Mouse (Mus musculus) E14TG2a.4 (cell line): Measurements from ENCODE around the gene Btg2.

Experiments
- H3K27me3 ChIP-seq: 2 replicates; pipeline ENCODE4 v1.6.1; 2014; ENCODE audit warnings: low read length, control low read depth; ENCODE audit not compliant: insufficient read depth
- H3K36me3 ChIP-seq: 2 replicates; pipeline ENCODE4 v1.6.1; 2014; ENCODE audit warnings: low read length, control low read depth; ENCODE audit not compliant: insufficient read depth
- H3K4me1 ChIP-seq: replicated peaks from 2 replicates; pipeline ENCODE4 v1.6.1; 2014; ENCODE audit warnings: low read depth, low read length, control low read depth
- H3K4me3 ChIP-seq: replicated peaks from 2 replicates; pipeline ENCODE4 v1.5.1; 2014; ENCODE audit warnings: mild to moderate bottlenecking, low read length
- H3K9me3 ChIP-seq: 2 replicates; pipeline ENCODE4 v1.6.1; 2014; ENCODE audit warnings: low read length, control low read depth
- CTCF ChIP-seq: conservative IDR thresholded peaks from 2 replicates; pipeline ENCODE4 v1.5.1; 2014; ENCODE audit warnings: low read length
- NANOG ChIP-seq: IDR thresholded peaks from 2 replicates; pipeline ENCODE4 v1.6.1; 2014; ENCODE audit warnings: borderline replicate concordance, low read length, mixed read lengths
- POU5F1 ChIP-seq: IDR thresholded peaks from 2 replicates; pipeline ENCODE4 v1.6.1; 2014; ENCODE audit warnings: low read length, borderline replicate concordance

Btg2 gene

DNA sequence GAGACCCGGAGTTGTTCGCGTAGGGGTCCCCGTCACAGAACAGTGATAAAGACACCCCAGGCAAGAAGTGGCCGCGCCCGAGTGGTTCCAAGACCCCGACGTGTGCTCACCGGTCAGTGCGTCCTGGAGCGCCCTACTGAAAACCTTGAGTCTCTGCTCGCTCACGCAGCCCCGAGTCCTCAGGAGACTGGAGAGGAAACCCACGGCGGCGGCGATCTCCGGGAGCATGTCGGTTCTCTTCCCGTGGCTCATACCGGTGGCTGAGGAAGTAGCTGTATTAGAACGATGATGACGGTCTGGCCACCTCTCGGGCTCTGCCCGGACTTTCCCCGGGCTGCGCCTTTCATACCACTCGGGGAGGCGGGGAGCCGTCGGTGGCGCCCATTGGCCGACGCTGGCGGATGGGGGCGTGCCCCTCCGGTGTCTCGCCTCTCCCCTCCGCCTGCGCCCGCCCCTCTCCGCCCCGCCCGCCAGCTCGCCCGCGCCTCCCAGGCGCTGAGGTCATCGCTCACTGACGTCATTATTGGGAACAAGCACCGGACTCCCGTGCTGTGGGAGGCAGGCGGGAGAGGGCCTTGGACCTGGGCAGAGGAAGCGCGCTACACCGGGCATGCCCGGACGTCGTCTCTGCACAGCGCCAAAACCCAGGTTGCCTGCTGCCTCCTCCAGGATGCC lies at the start of gene Btg2:
Gene Btg2, minus strand, starts transcription at position 319 of the 675 bp plus-strand sequence.
- peaks cover 78% of the 10 kb centered on the region for H3K4me1 ChIP-seq
- peaks cover 22% of the 10 kb centered on the region for H3K27me3 ChIP-seq
- H3K4me3 ChIP-seq: peak within 1 kb of the TSS; percentile 89
- no peaks in the 10 kb centered on the region for H3K9me3 ChIP-seq
- no peak for TF ChIP-seq POU5F1
- no peak for TF ChIP-seq CTCF
- no peak for TF ChIP-seq NANOG
- peaks cover 42% of the 10 kb centered on the region for H3K36me3 ChIP-seq

- Histone ChIP-seq H3K9me3 (peaks cover 10% of the 10 kb centered on the region), H3K27me3 (no peaks in the 10 kb centered on the region), H3K36me3 (no peaks in the 10 kb centered on the region), H3K4me3 (no peak overlapping the region), H3K4me1 (no peaks in the 10 kb centered on the region)
- TF ChIP-seq NANOG (no peak), CTCF (peak; percentile 83), POU5F1 (no peak)
Observed at GRCm38 (mm10) chr1:134122195-134122594, 43.3 kb upstream of the Btg2 start.

GRCm38 (mm10) chr1:134120179-134120578 lies 41.3 kb upstream of the Btg2 start:
- Histone ChIP-seq H3K4me3 (no peak overlapping the region), H3K36me3 (no peaks in the 10 kb centered on the region), H3K9me3 (peaks cover 10% of the 10 kb centered on the region), H3K4me1 (peaks cover 16% of the 10 kb centered on the region), H3K27me3 (no peaks in the 10 kb centered on the region)
- peak; percentile 91 for TF ChIP-seq CTCF
- TF ChIP-seq NANOG: no peak
- TF ChIP-seq POU5F1: no peak

- H3K9me3 ChIP-seq: peaks cover 10% of the 10 kb centered on the region
- H3K36me3 ChIP-seq: no peaks in the 10 kb centered on the region
- H3K4me1 ChIP-seq: peaks cover 28% of the 10 kb centered on the region
- no peak for TF ChIP-seq CTCF
- no peak overlapping the region for H3K4me3 ChIP-seq
- H3K27me3 ChIP-seq: peaks cover 4% of the 10 kb centered on the region; the same call in 1 of the 2 replicates
Observed at GRCm38 (mm10) chr1:134117110-134117509, 38.2 kb upstream of the Btg2 start.

DNA sequence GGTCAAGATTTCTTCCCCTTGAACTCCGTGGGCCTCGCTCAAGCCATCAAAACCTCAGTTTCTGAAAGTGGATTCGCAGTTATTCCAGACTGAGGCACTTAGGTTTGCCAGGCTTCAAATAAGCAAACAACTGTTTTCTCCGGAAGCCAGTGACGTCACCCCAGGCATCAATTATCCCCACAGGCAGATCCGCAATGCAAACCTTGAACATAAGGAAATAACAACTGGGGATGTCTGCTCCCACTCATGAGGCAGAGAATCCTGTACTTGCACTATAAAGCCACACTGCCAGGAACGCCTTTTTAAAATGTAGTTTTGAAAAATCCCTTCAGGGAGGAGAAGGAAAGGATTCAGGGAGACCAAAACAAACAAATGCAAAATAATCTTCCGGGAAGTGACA lies 36.5 kb upstream of the Btg2 start:
- no peak for TF ChIP-seq POU5F1
- TF ChIP-seq CTCF: no peak
- TF ChIP-seq NANOG: no peak
- Histone ChIP-seq H3K4me3 (no peak overlapping the region), H3K27me3 (peaks cover 4% of the 10 kb centered on the region; the same call in 1 of the 2 replicates), H3K36me3 (no peaks in the 10 kb centered on the region), H3K9me3 (peaks cover 10% of the 10 kb centered on the region), H3K4me1 (peaks cover 34% of the 10 kb centered on the region)

DNA sequence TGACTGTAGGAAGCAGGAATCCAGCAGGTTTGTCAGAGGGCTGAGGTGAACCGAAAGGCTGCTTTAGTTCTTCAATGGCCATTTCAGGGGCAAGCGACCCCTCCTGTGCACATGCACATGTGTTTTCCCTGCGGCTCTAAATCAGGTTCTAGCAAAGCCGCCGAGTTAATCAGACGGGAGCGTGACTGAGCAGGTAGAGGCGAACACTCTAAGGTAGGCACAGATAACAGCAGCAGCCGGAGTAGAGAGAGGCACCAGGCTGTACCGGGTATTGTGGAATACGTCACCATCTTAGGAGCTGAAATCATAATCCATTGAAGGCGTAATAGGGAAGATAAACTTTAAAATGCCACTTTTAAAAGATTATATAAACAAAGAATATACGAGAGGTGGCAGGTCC lies 35.8 kb upstream of the Btg2 start:
- Histone ChIP-seq H3K4me1 (peaks cover 37% of the 10 kb centered on the region), H3K4me3 (no peak overlapping the region), H3K27me3 (peaks cover 4% of the 10 kb centered on the region; the same call in 1 of the 2 replicates), H3K9me3 (peaks cover 8% of the 10 kb centered on the region), H3K36me3 (no peaks in the 10 kb centered on the region)
- TF ChIP-seq POU5F1 (no peak), NANOG (no peak), CTCF (no peak)

DNA sequence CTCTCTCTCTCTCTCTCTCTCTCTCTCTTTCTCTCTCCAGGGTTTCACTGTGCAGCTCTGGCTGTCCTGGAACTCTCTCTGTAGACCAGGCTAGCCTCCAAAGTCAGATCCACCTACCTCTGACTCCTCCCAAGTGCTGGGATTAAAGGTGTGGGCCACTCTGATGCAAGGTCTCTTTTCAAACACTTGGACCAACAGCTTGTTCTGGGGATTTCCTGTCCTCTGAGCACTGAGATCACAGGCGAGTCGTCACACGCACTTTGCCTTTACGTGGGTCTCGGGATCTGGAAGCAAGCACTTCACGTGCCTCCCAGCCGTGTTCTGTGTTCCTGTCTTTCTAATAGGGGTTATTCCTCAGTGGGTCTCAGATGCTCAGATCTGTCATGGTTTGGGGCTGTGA lies 35.1 kb upstream of the Btg2 start:
- peaks cover 4% of the 10 kb centered on the region; the same call in 1 of the 2 replicates for H3K27me3 ChIP-seq
- H3K36me3 ChIP-seq: no peaks in the 10 kb centered on the region
- no peak overlapping the region for H3K4me3 ChIP-seq
- H3K4me1 ChIP-seq: peaks cover 37% of the 10 kb centered on the region
- TF ChIP-seq NANOG (no peak), CTCF (no peak), POU5F1 (no peak)
- peaks cover under 1% of the 10 kb centered on the region for H3K9me3 ChIP-seq

GRCm38 (mm10) chr1:134113560-134113959 lies 34.6 kb upstream of the Btg2 start:
- Histone ChIP-seq H3K4me3 (no peak overlapping the region), H3K27me3 (peaks cover 4% of the 10 kb centered on the region; the same call in 1 of the 2 replicates), H3K4me1 (peaks cover 37% of the 10 kb centered on the region), H3K36me3 (no peaks in the 10 kb centered on the region), H3K9me3 (no peaks in the 10 kb centered on the region)
- no peak for TF ChIP-seq CTCF
- TF ChIP-seq POU5F1: no peak
- TF ChIP-seq NANOG: no peak

DNA sequence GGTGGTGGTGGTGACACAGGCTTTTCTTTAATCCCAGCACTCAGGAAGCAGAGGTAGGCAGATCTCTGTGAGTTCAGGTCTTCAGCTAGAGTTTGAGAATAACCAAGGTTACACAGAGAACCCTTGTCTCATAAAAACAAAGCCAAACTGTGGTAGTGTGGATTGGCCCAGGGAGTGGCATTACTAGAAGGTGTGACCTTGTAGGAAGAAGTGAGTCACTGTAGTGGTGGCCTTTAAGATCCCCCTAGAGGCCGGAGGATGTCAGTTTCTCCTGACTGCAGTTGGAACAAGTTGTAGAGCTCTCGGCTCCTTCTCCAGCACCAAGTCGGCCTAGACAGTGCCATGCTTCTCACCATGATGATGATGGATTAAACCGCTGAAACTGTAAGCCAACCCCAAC lies 32.1 kb upstream of the Btg2 start, which contains the start of gene Chit1:
Gene Chit1, plus strand, starts transcription at position 264 of the 400 bp plus-strand sequence.
- Histone ChIP-seq H3K36me3 (no peaks in the 10 kb centered on the region), H3K27me3 (peaks cover 6% of the 10 kb centered on the region; the same call in 1 of the 2 replicates), H3K4me1 (peaks cover 33% of the 10 kb centered on the region), H3K4me3 (no peak within 1 kb of the TSS), H3K9me3 (no peaks in the 10 kb centered on the region)
- TF ChIP-seq CTCF (0 out of 2 replicates have a peak, but pooled peaks have one; percentile 4), POU5F1 (no peak)
